ENCODE assay signal across 13 mouse cellular contexts in the genomic region with DNA sequence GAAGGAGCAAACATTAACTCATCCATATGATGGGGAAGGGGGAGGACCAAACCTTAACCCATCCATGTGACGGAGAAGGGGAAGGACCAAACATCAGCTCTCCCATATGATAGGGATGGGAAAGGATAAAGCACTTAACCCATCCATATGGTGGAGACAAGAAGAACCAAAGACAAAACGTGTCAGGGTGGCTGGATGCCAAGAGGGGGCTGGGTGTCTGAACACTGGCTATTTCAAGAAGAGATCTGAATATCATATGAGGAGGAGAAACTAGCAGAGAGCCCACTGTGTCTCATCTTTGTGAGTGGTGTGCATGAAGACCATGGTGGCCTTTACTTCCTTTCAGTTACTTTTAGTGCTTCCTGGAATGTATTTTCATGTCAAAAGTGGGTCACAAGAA.
"Had no signal": no experiment of that assay in that cellular context is flagged by ENCODE, and none has a peak within 500 bp of the region (broad histone marks: within the 10 kb centered on the region; RNA-seq: fewer than 3 reads in every experiment).

No protein-coding gene starts in this region.

- H3K9ac ChIP-seq: limb, embryonic 13.5 days; liver, embryonic 15.5 days; midbrain, embryonic 15.5 days; neural tube, embryonic 12.5 days had no signal

- H3K9me3 ChIP-seq: limb, embryonic 13.5 days; liver, embryonic 15.5 days; megakaryocyte, embryonic 14.5 days; midbrain, embryonic 15.5 days; neural tube, embryonic 12.5 days had no signal

- H3K36me3 ChIP-seq: limb, embryonic 13.5 days; liver, embryonic 15.5 days; midbrain, embryonic 15.5 days; neural tube, embryonic 12.5 days had no signal

- H3K4me2 ChIP-seq: limb, embryonic 13.5 days; liver, embryonic 15.5 days; midbrain, embryonic 11.5 days; midbrain, embryonic 15.5 days; neural tube, embryonic 12.5 days had no signal

- H3K27me3 ChIP-seq: liver, embryonic 15.5 days; neural tube, embryonic 12.5 days had no signal

- DNase-seq: kidney, adult 8-10 months; layer of hippocampus, adult 9-11 months; layer of hippocampus, postnatal 36 days; left cerebral cortex, postnatal 4 days; retina, postnatal 1 day had no signal

- H3K4me3 ChIP-seq: limb, embryonic 13.5 days; liver, embryonic 15.5 days; midbrain, embryonic 15.5 days; neural tube, embryonic 12.5 days had no signal

- ATAC-seq: hindbrain, embryonic 16.5 days; intestine, postnatal 0 days; midbrain, embryonic 15.5 days had no signal

- H3K27ac ChIP-seq: limb, embryonic 13.5 days; liver, embryonic 15.5 days; midbrain, embryonic 15.5 days; neural tube, embryonic 12.5 days had no signal
